Mouse (Mus musculus) midbrain, embryonic 14.5 days (tissue): ENCODE results near the gene Dgcr6. TPM values are rescaled to one million over a fixed set of nuclear protein-coding genes. Genes with fewer than 3 reads are reported as not detected.
A peak's percentile ranks its signal among the peaks of the same experiment; 100 is the strongest.

Experiments
- ATAC-seq: fragments of 200-750 bp; cut with Nextera tagmentation; 2 replicates; pipeline ENCODE4 v1.8.0; 2017; ENCODE audit warnings: moderate number of reproducible peaks, moderate library complexity; ENCODE audit not compliant: low FRiP score, low TSS enrichment
- DNase-seq: peaks from one replicate; pipeline ENCODE4 v3.0.0-alpha.2; 2015
- H3K27ac ChIP-seq: fragments of 300-500 bp; sonication (generic); replicated peaks from 2 replicates; pipeline ENCODE4 v1.5.1; 2014; ENCODE audit warnings: mild to moderate bottlenecking, low read depth, low read length, moderate library complexity
- H3K27me3 ChIP-seq: fragments of 300-500 bp; sonication (generic); 2 replicates; pipeline ENCODE4 v1.6.1; 2014; ENCODE audit warnings: low read length, control low read depth, mixed read lengths; ENCODE audit not compliant: control insufficient read depth, insufficient read depth
- H3K36me3 ChIP-seq: fragments of 300-500 bp; sonication (generic); 2 replicates; pipeline ENCODE4 v1.6.1; 2014; ENCODE audit warnings: low read length, control low read depth; ENCODE audit not compliant: control insufficient read depth, insufficient read depth
- H3K4me1 ChIP-seq: fragments of 300-500 bp; sonication (generic); 2 replicates; pipeline ENCODE4 v1.6.1; 2014; ENCODE audit warnings: mild to moderate bottlenecking, antibody characterized with exemption, low read length, control low read depth; ENCODE audit not compliant: control insufficient read depth, insufficient read depth
- H3K4me2 ChIP-seq: fragments of 300-500 bp; sonication (generic); 2 replicates; pipeline ENCODE4 v1.6.1; 2014; ENCODE audit warnings: mild to moderate bottlenecking, low read length, moderate library complexity
- H3K4me3 ChIP-seq: fragments of 300-500 bp; sonication (generic); replicated peaks from 2 replicates; pipeline ENCODE4 v1.5.1; 2014; ENCODE audit warnings: low read depth, low read length
- H3K9ac ChIP-seq: fragments of 300-500 bp; sonication (generic); replicated peaks from 2 replicates; pipeline ENCODE4 v1.6.1; 2014; ENCODE audit warnings: mild to moderate bottlenecking, low read length, moderate library complexity
- H3K9me3 ChIP-seq: fragments of 300-500 bp; sonication (generic); 2 replicates; pipeline ENCODE4 v1.6.1; 2016; ENCODE audit warnings: low read length, control low read depth, mixed read lengths; ENCODE audit not compliant: control insufficient read depth
- WGBS: fragments of 180-500 bp; shearing (Covaris S2); extraction: QIAGEN DNeasy Blood & Tissue Kit; methylation state at CpG from one replicate; pipeline ENCODE4 v1.1.7; 2014; 5-methylcytosine and 5-hydroxymethylcytosine counted together
- polyA plus RNA-seq: library from polyadenylated mRNA; unstranded; fragments of >200 nt; fragmentation: Nextera tagmentation; extraction: Ambion mirVana; gene quantifications from 2 replicates; pipeline ENCODE4 v1.2.1, GENCODE M21; 2014

Gene Dgcr6
- polyA plus RNA-seq, 1 experiment from 2014 or later = 157 TPM

DNA sequence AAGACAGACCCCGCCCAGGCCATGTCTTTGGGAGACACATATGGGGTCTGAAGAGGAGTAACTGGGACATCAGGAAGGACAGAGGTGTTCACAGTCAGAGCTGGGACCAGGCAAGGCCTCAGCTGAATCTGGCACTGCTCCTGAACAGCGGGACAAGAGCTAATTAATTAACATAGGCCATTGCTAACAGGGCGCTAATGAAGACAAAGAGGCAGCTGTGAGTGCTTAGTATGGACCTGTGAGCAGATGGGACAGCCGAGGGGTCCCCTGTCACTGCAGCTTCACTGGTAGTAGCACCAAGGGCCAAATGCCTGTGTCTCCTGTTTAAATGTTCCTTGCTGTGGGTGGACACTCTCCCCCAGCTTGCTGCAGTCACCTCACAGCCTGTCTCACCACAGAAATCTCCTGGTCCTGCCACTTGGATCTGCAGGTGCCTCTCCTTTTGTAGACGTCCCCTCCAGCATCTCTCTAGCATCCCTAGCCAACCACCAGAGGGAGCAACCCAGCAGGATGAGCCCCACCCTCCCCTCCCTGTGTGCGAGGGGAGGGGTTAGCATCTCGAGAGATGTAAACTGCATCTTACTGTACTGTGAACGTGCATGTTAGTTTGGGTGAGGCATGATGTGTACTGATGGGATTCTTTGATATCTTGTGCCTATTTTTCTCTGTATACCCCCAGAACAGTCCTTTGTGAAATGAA lies 66.5 kb downstream of the Dgcr6 start:
- peak; percentile 72; the same call in 1 of the 2 replicates for ATAC-seq
- Histone ChIP-seq H3K4me2 (no peak overlapping the region), H3K27ac (peak overlapping the region; percentile 32; the same call in 1 of the 2 replicates), H3K4me3 (no peak overlapping the region), H3K4me1 (no peaks in the 10 kb centered on the region), H3K9ac (no peak overlapping the region), H3K9me3 (no peaks in the 10 kb centered on the region), H3K27me3 (no peaks in the 10 kb centered on the region), H3K36me3 (no peaks in the 10 kb centered on the region)
- WGBS = 17% methylated on average over 8 of the region's 8 CpGs
- peak; percentile 85 for DNase-seq

Other genes starting within 250 kb of the Dgcr6 start
- 2.4 and 5.3 TPM in 2 replicates for gene B830017H08Rik, start 219.7 kb upstream of the Dgcr6 start, polyA plus RNA-seq
- gene Car15, start 214.5 kb upstream of the Dgcr6 start, polyA plus RNA-seq = 3.8 and 3.9 TPM in 2 replicates
- 0.54 and 0.55 TPM in 2 replicates for gene Gm20518, start 161.2 kb upstream of the Dgcr6 start, polyA plus RNA-seq
- 0.08 and 0.09 TPM in 2 replicates for gene Tssk1, start 158.6 kb upstream of the Dgcr6 start, polyA plus RNA-seq
- 104 and 108 TPM in 2 replicates for gene Dgcr2, start 154.3 kb upstream of the Dgcr6 start, polyA plus RNA-seq
- not detected in 2 replicates for gene Tssk2, start 154.2 kb upstream of the Dgcr6 start, polyA plus RNA-seq
- 44.1 and 44.6 TPM in 2 replicates for gene Ess2, start 141.5 kb upstream of the Dgcr6 start, polyA plus RNA-seq
- gene Gsc2, start 137.8 kb upstream of the Dgcr6 start, polyA plus RNA-seq = 0.84 and 0.93 TPM in 2 replicates
- 145 and 157 TPM in 2 replicates for gene Slc25a1, start 124.6 kb upstream of the Dgcr6 start, polyA plus RNA-seq
- not detected in 2 replicates for gene Vpreb2, start 72.4 kb upstream of the Dgcr6 start, polyA plus RNA-seq
- 3.3 and 4.0 TPM in 2 replicates for gene Prodh, start 37.3 kb downstream of the Dgcr6 start, polyA plus RNA-seq
- 18.6 and 28.6 TPM in 2 replicates for gene Rtn4r, start 74.8 kb downstream of the Dgcr6 start, polyA plus RNA-seq
- not detected in 2 replicates for gene Ccdc188, start 165.0 kb downstream of the Dgcr6 start, polyA plus RNA-seq
- gene Zdhhc8, start 182.3 kb downstream of the Dgcr6 start, polyA plus RNA-seq = 13.8 and 13.9 TPM in 2 replicates
- gene Trmt2a, start 195.8 kb downstream of the Dgcr6 start, polyA plus RNA-seq = 80.2 and 81.3 TPM in 2 replicates
- 451 and 457 TPM in 2 replicates for gene Ranbp1, start 195.9 kb downstream of the Dgcr6 start, polyA plus RNA-seq
- gene Gm49776, start 205.5 kb downstream of the Dgcr6 start, polyA plus RNA-seq = 0.86 and 3.3 TPM in 2 replicates
- 32.7 and 40.0 TPM in 2 replicates for gene Dgcr8, start 236.4 kb downstream of the Dgcr6 start, polyA plus RNA-seq